Mouse (Mus musculus) hindbrain, embryonic 16.5 days (tissue): Measurements from ENCODE around the gene Ly86. TPM values are rescaled to one million over a fixed set of nuclear protein-coding genes. Genes with fewer than 3 reads are reported as not detected.

Source experiments
- ATAC-seq: fragments of 200-750 bp; cut with Nextera tagmentation; 2 replicates; pipeline ENCODE4 v1.8.0; 2017; ENCODE audit warnings: moderate TSS enrichment, moderate library complexity
- H3K27ac ChIP-seq: fragments of 300-500 bp; sonication (generic); 2 replicates; pipeline ENCODE4 v1.5.1; 2014; ENCODE audit warnings: low read depth, mild to moderate bottlenecking, control low read depth, low read length, moderate library complexity
- H3K27me3 ChIP-seq: fragments of 300-500 bp; sonication (generic); replicated peaks from 2 replicates; pipeline ENCODE4 v1.6.1; 2014; ENCODE audit warnings: low read length; ENCODE audit not compliant: control insufficient read depth, insufficient read depth
- H3K36me3 ChIP-seq: fragments of 300-500 bp; sonication (generic); 2 replicates; pipeline ENCODE4 v1.6.1; 2014; ENCODE audit warnings: mild to moderate bottlenecking, low read length, moderate library complexity, mixed read lengths; ENCODE audit not compliant: control insufficient read depth, insufficient read depth
- H3K4me1 ChIP-seq: fragments of 300-500 bp; sonication (generic); 2 replicates; pipeline ENCODE4 v1.6.1; 2014; ENCODE audit warnings: low read depth, low read length; ENCODE audit not compliant: control insufficient read depth, insufficient read depth
- H3K4me2 ChIP-seq: fragments of 300-500 bp; sonication (generic); 2 replicates; pipeline ENCODE4 v1.6.1; 2014; ENCODE audit warnings: mild to moderate bottlenecking, low read length, control low read depth, moderate library complexity
- H3K4me3 ChIP-seq: fragments of 300-500 bp; sonication (generic); 2 replicates; pipeline ENCODE4 v1.5.1; 2014; ENCODE audit warnings: mild to moderate bottlenecking, low read length, control low read depth, moderate library complexity
- H3K9ac ChIP-seq: fragments of 300-500 bp; sonication (generic); 2 replicates; pipeline ENCODE4 v1.6.1; 2014; ENCODE audit warnings: low read depth, mild to moderate bottlenecking, control low read depth, low read length, moderate library complexity
- H3K9me3 ChIP-seq: fragments of 300-500 bp; sonication (generic); 2 replicates; pipeline ENCODE4 v1.6.1; 2014; ENCODE audit warnings: mild to moderate bottlenecking, low read length, moderate library complexity; ENCODE audit not compliant: control insufficient read depth
- WGBS: fragments of 180-500 bp; shearing (Covaris S2); extraction: QIAGEN DNeasy Blood & Tissue Kit; methylation state at CpG from one replicate; pipeline ENCODE4 v1.1.7; 2014; 5-methylcytosine and 5-hydroxymethylcytosine counted together
- polyA plus RNA-seq: library from polyadenylated mRNA; unstranded; fragments of >200 nt; fragmentation: Nextera tagmentation; extraction: Ambion mirVana; gene quantifications from 2 replicates; pipeline ENCODE4 v1.2.1, GENCODE M21; 2015

Gene Ly86
- 8.9 and 9.2 TPM in 2 replicates for polyA plus RNA-seq

- no peak for ATAC-seq
- Histone ChIP-seq H3K4me1 (no peaks in the 10 kb centered on the region), H3K4me2 (no peak within 1 kb of the TSS), H3K9ac (no peak within 1 kb of the TSS), H3K27me3 (no peaks in the 10 kb centered on the region), H3K36me3 (no peaks in the 10 kb centered on the region), H3K27ac (no peak within 1 kb of the TSS), H3K4me3 (no peak within 1 kb of the TSS), H3K9me3 (no peaks in the 10 kb centered on the region)
- 92% methylated on average over 28 of the region's 28 CpGs for WGBS
Measured at GRCm38 (mm10) chr13:37344909-37345772, at the start of gene Ly86. Gene Ly86 (plus strand): TSS chr13:37345208.

- Histone ChIP-seq H3K36me3 (no peaks in the 10 kb centered on the region), H3K9me3 (no peaks in the 10 kb centered on the region), H3K4me2 (no peak overlapping the region), H3K27me3 (no peaks in the 10 kb centered on the region), H3K9ac (no peak overlapping the region), H3K4me3 (no peak overlapping the region), H3K27ac (no peak overlapping the region), H3K4me1 (no peaks in the 10 kb centered on the region)
- 68% methylated on average over 5 of the region's 5 CpGs for WGBS
- ATAC-seq: no peak
Measured at GRCm38 (mm10) chr13:37297886-37298285, 47.1 kb upstream of the Ly86 start.

GRCm38 (mm10) chr13:37298856-37299255 is 46.2 kb upstream of the Ly86 start:
- Histone ChIP-seq H3K36me3 (no peaks in the 10 kb centered on the region), H3K4me3 (no peak overlapping the region), H3K27ac (no peak overlapping the region), H3K27me3 (no peaks in the 10 kb centered on the region), H3K4me2 (no peak overlapping the region), H3K4me1 (no peaks in the 10 kb centered on the region), H3K9me3 (no peaks in the 10 kb centered on the region), H3K9ac (no peak overlapping the region)
- 40% methylated on average over 1 of the region's 1 CpGs for WGBS
- no peak for ATAC-seq

GRCm38 (mm10) chr13:37302877-37303276 is 42.1 kb upstream of the Ly86 start:
- Histone ChIP-seq H3K36me3 (no peaks in the 10 kb centered on the region), H3K9me3 (no peaks in the 10 kb centered on the region), H3K9ac (no peak overlapping the region), H3K4me3 (no peak overlapping the region), H3K27me3 (no peaks in the 10 kb centered on the region), H3K4me2 (no peak overlapping the region), H3K4me1 (no peaks in the 10 kb centered on the region), H3K27ac (no peak overlapping the region)
- 52% methylated on average over 5 of the region's 5 CpGs for WGBS
- no peak for ATAC-seq

GRCm38 (mm10) chr13:37308006-37308405 is 37.0 kb upstream of the Ly86 start:
- Histone ChIP-seq H3K36me3 (no peaks in the 10 kb centered on the region), H3K4me2 (no peak overlapping the region), H3K4me3 (no peak overlapping the region), H3K4me1 (peaks cover 13% of the 10 kb centered on the region), H3K27ac (no peak overlapping the region), H3K9me3 (no peaks in the 10 kb centered on the region), H3K27me3 (no peaks in the 10 kb centered on the region), H3K9ac (no peak overlapping the region)
- no peak for ATAC-seq
- 85% methylated on average over 4 of the region's 4 CpGs for WGBS

- Histone ChIP-seq H3K4me3 (no peak overlapping the region), H3K4me1 (peaks cover 13% of the 10 kb centered on the region), H3K9me3 (no peaks in the 10 kb centered on the region), H3K27ac (no peak overlapping the region), H3K27me3 (no peaks in the 10 kb centered on the region), H3K36me3 (no peaks in the 10 kb centered on the region), H3K4me2 (no peak overlapping the region), H3K9ac (no peak overlapping the region)
- 53% methylated on average over 5 of the region's 5 CpGs for WGBS
- ATAC-seq: no peak
Measured at GRCm38 (mm10) chr13:37309296-37309695, 35.7 kb upstream of the Ly86 start.

GRCm38 (mm10) chr13:37310331-37310730 is 34.7 kb upstream of the Ly86 start:
- Histone ChIP-seq H3K27me3 (no peaks in the 10 kb centered on the region), H3K36me3 (no peaks in the 10 kb centered on the region), H3K27ac (no peak overlapping the region), H3K4me2 (no peak overlapping the region), H3K4me1 (peaks cover 13% of the 10 kb centered on the region), H3K4me3 (no peak overlapping the region), H3K9ac (no peak overlapping the region), H3K9me3 (no peaks in the 10 kb centered on the region)
- ATAC-seq: no peak
- 58% methylated on average over 8 of the region's 8 CpGs for WGBS

GRCm38 (mm10) chr13:37311555-37312221 is 33.3 kb upstream of the Ly86 start:
- Histone ChIP-seq H3K4me1 (peaks cover 13% of the 10 kb centered on the region), H3K27ac (peak overlapping the region; percentile 86), H3K27me3 (no peaks in the 10 kb centered on the region), H3K9ac (peak overlapping the region; percentile 74), H3K9me3 (no peaks in the 10 kb centered on the region), H3K4me2 (peak overlapping the region; percentile 76), H3K36me3 (no peaks in the 10 kb centered on the region), H3K4me3 (peak overlapping the region; percentile 33)
- WGBS: 10% methylated on average over 27 of the region's 27 CpGs
- ATAC-seq: peak; percentile 55

- Histone ChIP-seq H3K27me3 (no peaks in the 10 kb centered on the region), H3K9me3 (no peaks in the 10 kb centered on the region), H3K9ac (peak overlapping the region; percentile 74), H3K4me3 (peak overlapping the region; percentile 33), H3K27ac (peak overlapping the region; percentile 86), H3K4me1 (peaks cover 13% of the 10 kb centered on the region), H3K4me2 (peak overlapping the region; percentile 76), H3K36me3 (no peaks in the 10 kb centered on the region)
- ATAC-seq: peak; percentile 98
- WGBS: 1% methylated on average over 25 of the region's 25 CpGs
Measured at GRCm38 (mm10) chr13:37312222-37312928, 32.6 kb upstream of the Ly86 start.
